Mouse (Mus musculus) kidney, embryonic 14.5 days (tissue): ENCODE data around the gene Tmub2. TPM values are rescaled to one million over a fixed set of nuclear protein-coding genes. Genes with fewer than 3 reads are reported as not detected.

Experiments
- ATAC-seq: fragments of 200-750 bp; cut with Nextera tagmentation; 2 replicates; pipeline ENCODE4 v1.8.0; 2017; ENCODE audit warnings: moderate number of reproducible peaks, mild to moderate bottlenecking, moderate TSS enrichment, moderate library complexity; ENCODE audit not compliant: low FRiP score, low TSS enrichment
- H3K27ac ChIP-seq: fragments of 300-500 bp; sonication (generic); 2 replicates; pipeline ENCODE4 v1.5.1; 2014; ENCODE audit warnings: low read depth, mild to moderate bottlenecking, low read length, moderate library complexity, mixed read lengths
- H3K27me3 ChIP-seq: fragments of 300-500 bp; sonication (generic); 2 replicates; pipeline ENCODE4 v1.6.1; 2014; ENCODE audit warnings: mild to moderate bottlenecking, low read length; ENCODE audit not compliant: control insufficient read depth, insufficient read depth
- H3K36me3 ChIP-seq: fragments of 300-500 bp; sonication (generic); 2 replicates; pipeline ENCODE4 v1.6.1; 2014; ENCODE audit warnings: low read length, mixed read lengths; ENCODE audit not compliant: control insufficient read depth, insufficient read depth
- H3K4me1 ChIP-seq: fragments of 300-500 bp; sonication (generic); 2 replicates; pipeline ENCODE4 v1.6.1; 2014; ENCODE audit warnings: low read length, mixed read lengths; ENCODE audit not compliant: control insufficient read depth, insufficient read depth
- H3K4me2 ChIP-seq: fragments of 300-500 bp; sonication (generic); replicated peaks from 2 replicates; pipeline ENCODE4 v1.6.1; 2014; ENCODE audit warnings: low read depth, mild to moderate bottlenecking, low read length
- H3K4me3 ChIP-seq: fragments of 300-500 bp; sonication (generic); 2 replicates; pipeline ENCODE4 v1.5.1; 2014; ENCODE audit warnings: mild to moderate bottlenecking, low read length
- H3K9ac ChIP-seq: fragments of 300-500 bp; sonication (generic); 2 replicates; pipeline ENCODE4 v1.6.1; 2014; ENCODE audit warnings: low read depth, mild to moderate bottlenecking, low read length, moderate library complexity
- H3K9me3 ChIP-seq: fragments of 300-500 bp; sonication (generic); 2 replicates; pipeline ENCODE4 v1.6.1; 2016; ENCODE audit warnings: low read length; ENCODE audit not compliant: control insufficient read depth
- WGBS: fragments of 180-500 bp; shearing (Covaris S2); extraction: QIAGEN DNeasy Blood & Tissue Kit; methylation state at CpG from one replicate; pipeline ENCODE4 v1.1.7; 2014; 5-methylcytosine and 5-hydroxymethylcytosine counted together
- polyA plus RNA-seq: library from polyadenylated mRNA; unstranded; fragments of >200 nt; fragmentation: Nextera tagmentation; extraction: Ambion mirVana; gene quantifications from 2 replicates; pipeline ENCODE4 v1.2.1, GENCODE M21; 2014

The Tmub2 gene
- polyA plus RNA-seq = 41.6 and 54.2 TPM in 2 replicates

DNA sequence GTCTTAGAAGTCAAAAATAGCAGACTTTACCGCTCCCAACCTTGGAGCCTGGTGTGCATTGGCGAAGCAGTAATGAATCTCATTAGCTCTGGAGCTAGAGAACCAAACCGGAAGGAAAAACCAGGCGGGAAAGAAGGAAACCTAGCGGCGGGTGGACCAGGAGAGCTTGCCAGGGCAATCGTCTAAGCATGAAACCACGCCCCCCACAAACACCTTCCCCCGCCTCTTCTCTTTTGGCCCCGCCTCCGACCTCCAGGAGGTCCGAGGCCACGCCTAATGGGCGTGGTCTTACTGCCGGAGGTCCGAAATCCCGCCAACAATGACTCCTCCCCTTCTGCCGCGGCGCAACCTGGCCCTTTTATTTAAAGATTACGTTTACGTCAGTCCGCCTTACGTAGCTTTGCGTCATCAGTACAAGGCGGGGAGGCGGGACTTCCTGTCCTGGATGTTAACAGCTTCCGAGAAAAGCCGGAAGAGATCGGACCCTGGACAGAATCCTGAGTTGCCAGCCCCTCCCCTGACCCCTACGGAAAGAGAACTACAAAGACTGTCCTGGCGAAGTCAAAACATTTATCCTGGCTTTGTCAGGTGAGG lies at the start of gene Tmub2:
TSS of gene Tmub2 (plus strand) at position 431 of the 594 bp plus-strand sequence.
- WGBS = under 1% methylated on average over 32 of the region's 32 CpGs
- peak; percentile 87 for ATAC-seq

DNA sequence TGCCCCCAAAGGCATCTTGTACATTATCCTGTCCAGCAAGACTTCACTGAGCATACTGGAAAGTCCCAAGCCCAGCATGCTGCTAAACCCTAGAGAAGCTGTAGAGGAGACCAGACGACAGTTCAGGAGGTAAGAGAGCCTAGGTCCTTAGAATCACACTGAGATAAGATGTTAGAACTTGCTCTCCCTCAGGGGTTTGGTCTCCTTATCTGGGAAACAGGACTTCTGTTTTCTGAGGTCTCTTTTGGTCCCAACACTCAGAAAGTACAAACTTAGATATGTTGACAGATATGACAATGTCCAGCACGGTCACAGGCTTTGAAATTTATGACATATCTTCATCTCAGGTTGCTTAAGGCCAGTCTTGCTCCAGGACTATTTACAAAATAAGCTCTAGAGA lies 48.7 kb upstream of the Tmub2 start:
- no peak overlapping the region for H3K27ac ChIP-seq
- H3K9me3 ChIP-seq = no peaks in the 10 kb centered on the region
- H3K4me3 ChIP-seq = no peak overlapping the region
- H3K27me3 ChIP-seq = no peaks in the 10 kb centered on the region
- ATAC-seq = no peak
- 56% methylated on average over 2 of the region's 2 CpGs for WGBS
- no peaks in the 10 kb centered on the region for H3K4me1 ChIP-seq
- no peaks in the 10 kb centered on the region for H3K36me3 ChIP-seq
- no peak overlapping the region for H3K4me2 ChIP-seq
- no peak overlapping the region for H3K9ac ChIP-seq

More for the DNA sequence above, at the start of gene Tmub2:
- H3K4me3 ChIP-seq = peak within 1 kb of the TSS; percentile 79
- peak within 1 kb of the TSS; percentile 72 for H3K9ac ChIP-seq
- no peaks in the 10 kb centered on the region for H3K9me3 ChIP-seq
- H3K4me1 ChIP-seq = peaks cover 6% of the 10 kb centered on the region; the same call in 1 of the 2 replicates
- peak within 1 kb of the TSS; percentile 79; the same call in 1 of the 2 replicates for H3K27ac ChIP-seq
- no peaks in the 10 kb centered on the region for H3K27me3 ChIP-seq
- peak within 1 kb of the TSS; percentile 57 for H3K4me2 ChIP-seq
- H3K36me3 ChIP-seq = peaks cover 25% of the 10 kb centered on the region

DNA sequence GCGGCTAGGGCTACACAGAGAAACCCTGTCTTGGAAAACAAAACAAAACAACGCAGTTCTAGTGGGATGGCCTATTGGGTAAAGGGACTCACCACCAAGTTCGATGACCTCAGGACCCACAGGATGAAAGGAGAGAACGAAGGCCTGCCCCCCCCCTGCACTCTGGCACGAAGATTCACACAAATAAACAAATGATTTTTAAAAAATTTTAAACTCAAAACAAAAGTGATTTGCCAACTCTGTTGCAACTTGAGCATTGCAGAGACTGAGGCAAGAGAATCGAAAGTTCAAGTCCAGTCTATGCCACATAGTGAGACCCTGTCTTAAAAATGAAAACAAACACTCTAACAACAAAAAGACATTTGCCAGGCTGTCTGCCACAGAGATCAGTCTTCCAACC lies 44.1 kb upstream of the Tmub2 start:
- no peak overlapping the region for H3K9ac ChIP-seq
- H3K4me2 ChIP-seq = no peak overlapping the region
- no peaks in the 10 kb centered on the region for H3K36me3 ChIP-seq
- no peak overlapping the region for H3K27ac ChIP-seq
- 82% methylated on average over 6 of the region's 6 CpGs for WGBS
- H3K4me1 ChIP-seq = no peaks in the 10 kb centered on the region
- H3K9me3 ChIP-seq = no peaks in the 10 kb centered on the region
- H3K27me3 ChIP-seq = no peaks in the 10 kb centered on the region
- no peak overlapping the region for H3K4me3 ChIP-seq
- no peak for ATAC-seq

- Histone ChIP-seq H3K36me3 (no peaks in the 10 kb centered on the region), H3K9ac (no peak overlapping the region), H3K27me3 (no peaks in the 10 kb centered on the region), H3K27ac (no peak overlapping the region), H3K4me2 (no peak overlapping the region), H3K4me3 (no peak overlapping the region), H3K9me3 (no peaks in the 10 kb centered on the region), H3K4me1 (no peaks in the 10 kb centered on the region)
- ATAC-seq = no peak
- WGBS = 87% methylated on average over 5 of the region's 5 CpGs
Observed at GRCm38 (mm10) chr11:102241246-102241645, 43.5 kb upstream of the Tmub2 start.

DNA sequence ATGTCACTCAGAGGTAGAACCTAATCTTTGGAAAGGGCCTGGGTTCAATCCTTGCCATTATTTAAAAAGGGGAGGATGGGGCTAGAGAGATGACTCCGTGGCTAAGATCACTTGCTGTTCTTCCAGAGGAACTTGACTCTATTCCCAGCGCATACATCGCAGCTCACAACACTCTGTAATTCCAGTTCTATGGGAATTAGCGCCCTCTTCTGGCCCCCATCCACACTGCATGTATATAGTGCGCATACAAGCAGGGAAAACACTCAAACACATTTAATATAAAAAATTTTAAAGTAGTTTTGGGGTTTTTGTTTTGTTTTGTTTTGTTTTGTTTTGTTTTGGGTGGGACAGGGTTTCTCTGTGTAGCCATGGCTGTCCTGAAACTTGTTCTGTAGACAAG lies 42.9 kb upstream of the Tmub2 start:
- ATAC-seq = no peak
- Histone ChIP-seq H3K4me1 (no peaks in the 10 kb centered on the region), H3K36me3 (no peaks in the 10 kb centered on the region), H3K4me3 (no peak overlapping the region), H3K9ac (no peak overlapping the region), H3K27me3 (no peaks in the 10 kb centered on the region), H3K27ac (no peak overlapping the region), H3K4me2 (no peak overlapping the region), H3K9me3 (no peaks in the 10 kb centered on the region)
- WGBS = 56% methylated on average over 5 of the region's 5 CpGs

DNA sequence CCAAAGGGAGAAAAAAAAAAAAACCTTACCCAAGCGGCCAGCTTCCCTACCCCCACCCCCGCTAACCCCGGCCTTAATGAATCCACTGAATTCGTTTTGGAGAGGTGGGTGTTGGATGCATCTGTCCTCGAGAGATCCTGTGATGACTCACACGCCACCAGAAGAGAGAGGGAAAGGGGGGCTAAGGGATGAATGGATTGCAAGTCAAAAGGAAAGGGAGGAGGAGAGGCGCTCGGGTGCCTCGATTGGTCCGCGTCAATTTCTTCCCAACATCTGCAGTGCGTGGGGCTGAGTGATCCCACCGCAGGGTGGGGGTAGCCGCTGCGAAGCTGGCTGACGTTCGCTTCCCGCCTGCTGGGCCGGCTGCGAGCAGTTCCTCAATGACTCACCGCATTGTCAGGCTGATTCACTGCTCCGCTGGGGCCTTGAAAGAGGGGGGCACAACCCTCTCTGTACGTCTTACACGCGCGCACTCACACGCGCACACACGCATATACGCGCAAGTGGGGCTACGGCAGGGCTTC lies 39.7 kb upstream of the Tmub2 start:
- WGBS = under 1% methylated on average over 32 of the region's 32 CpGs
- H3K27ac ChIP-seq = no peak overlapping the region

GRCm38 (mm10) chr11:102245581-102246272 lies 39.0 kb upstream of the Tmub2 start:
- ATAC-seq = no peak
- H3K27ac ChIP-seq = no peak overlapping the region
- H3K9me3 ChIP-seq = no peaks in the 10 kb centered on the region
- H3K36me3 ChIP-seq = peaks cover 2% of the 10 kb centered on the region
- H3K9ac ChIP-seq = peak overlapping the region; percentile 32; the same call in 1 of the 2 replicates
- 53% methylated on average over 14 of the region's 14 CpGs for WGBS
- H3K4me2 ChIP-seq = peak overlapping the region; percentile 49
- H3K27me3 ChIP-seq = no peaks in the 10 kb centered on the region
- peaks cover 5% of the 10 kb centered on the region; the same call in 1 of the 2 replicates for H3K4me1 ChIP-seq
- H3K4me3 ChIP-seq = peak overlapping the region; percentile 19; the same call in 1 of the 2 replicates

More for the DNA sequence above, 39.7 kb upstream of the Tmub2 start:
- H3K27me3 ChIP-seq = no peaks in the 10 kb centered on the region
- peak; percentile 76 for ATAC-seq
- H3K4me3 ChIP-seq = peak overlapping the region; percentile 19
- H3K4me1 ChIP-seq = peaks cover 5% of the 10 kb centered on the region; the same call in 1 of the 2 replicates
- H3K36me3 ChIP-seq = no peaks in the 10 kb centered on the region
- H3K4me2 ChIP-seq = peak overlapping the region; percentile 49
- H3K9me3 ChIP-seq = no peaks in the 10 kb centered on the region
- H3K9ac ChIP-seq = peak overlapping the region; percentile 32

DNA sequence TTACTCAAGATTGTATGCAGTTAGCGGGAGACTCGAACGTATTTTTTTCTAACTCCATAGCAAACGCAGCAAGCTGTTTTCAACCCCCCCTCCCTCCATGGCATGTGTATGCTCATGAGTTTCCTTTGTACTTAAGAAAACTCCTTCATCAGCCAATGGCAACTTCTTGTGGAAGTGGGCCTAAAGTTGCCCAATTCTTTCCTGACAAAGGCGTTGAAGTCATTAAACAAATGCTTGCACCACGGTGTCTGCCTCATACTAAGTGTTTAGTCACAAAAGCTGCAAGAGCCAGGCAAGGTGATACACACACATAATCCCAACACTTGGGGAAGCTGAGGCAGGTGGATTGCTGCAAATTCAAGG lies 38.5 kb upstream of the Tmub2 start:
- no peak for ATAC-seq
- Histone ChIP-seq H3K27me3 (no peaks in the 10 kb centered on the region), H3K4me1 (peaks cover 5% of the 10 kb centered on the region; the same call in 1 of the 2 replicates), H3K4me3 (no peak overlapping the region), H3K27ac (no peak overlapping the region), H3K36me3 (peaks cover 8% of the 10 kb centered on the region), H3K9me3 (no peaks in the 10 kb centered on the region), H3K9ac (no peak overlapping the region), H3K4me2 (no peak overlapping the region)
- 86% methylated on average over 6 of the region's 6 CpGs for WGBS

- ATAC-seq = no peak
- WGBS = 90% methylated on average over 4 of the region's 4 CpGs
Observed at GRCm38 (mm10) chr11:102246871-102247270, 37.9 kb upstream of the Tmub2 start.

More at GRCm38 (mm10) chr11:102246871-102247270, 37.9 kb upstream of the Tmub2 start:
- Histone ChIP-seq H3K4me2 (no peak overlapping the region), H3K4me3 (no peak overlapping the region), H3K4me1 (peaks cover 5% of the 10 kb centered on the region; the same call in 1 of the 2 replicates), H3K36me3 (peaks cover 12% of the 10 kb centered on the region), H3K27me3 (no peaks in the 10 kb centered on the region), H3K9ac (no peak overlapping the region), H3K27ac (no peak overlapping the region), H3K9me3 (no peaks in the 10 kb centered on the region)
